Mouse (Mus musculus) heart, adult 2 months (tissue): ENCODE measurements around the gene Lrrc8d. TPM values are rescaled to one million over a fixed set of nuclear protein-coding genes. Genes with fewer than 3 reads are reported as not detected.

ENCODE experiments used
- DNase-seq, 2 experiments: peaks; one replicate each; pipeline ENCODE4 v3.0.0; 2021
- H3K27ac ChIP-seq: fragments of 200-600 bp; 2 replicates; pipeline ENCODE4 v1.8.1; 2022
- H3K27me3 ChIP-seq: fragments of 200-500 bp; 2 replicates; pipeline ENCODE4 v1.6.1; 2012; ENCODE audit warnings: mild to moderate bottlenecking, low read length, inconsistent platforms, mixed read lengths; ENCODE audit not compliant: control insufficient read depth, insufficient read depth
- H3K36me3 ChIP-seq: fragments of 200-500 bp; 2 replicates; pipeline ENCODE4 v1.6.1; 2012; ENCODE audit warnings: low read length, inconsistent platforms; ENCODE audit not compliant: control insufficient read depth, insufficient read depth
- H3K4me1 ChIP-seq: fragments of 200-500 bp; 2 replicates; pipeline ENCODE4 v1.6.1; 2011; ENCODE audit warnings: low read length; ENCODE audit not compliant: control insufficient read depth, insufficient read depth
- H3K4me3 ChIP-seq: fragments of 200-600 bp; 2 replicates; pipeline ENCODE4 v1.8.1; 2022
- H3K79me2 ChIP-seq: fragments of 200-500 bp; replicated peaks from 2 replicates; pipeline ENCODE4 v1.6.1; 2012; ENCODE audit warnings: mild to moderate bottlenecking, inconsistent platforms, low read length, moderate library complexity, mixed read lengths; ENCODE audit not compliant: control insufficient read depth, insufficient read depth
- H3K9ac ChIP-seq: fragments of 200-500 bp; 2 replicates; pipeline ENCODE4 v1.6.1; 2012; ENCODE audit warnings: low read depth, mild to moderate bottlenecking, control low read depth, inconsistent platforms, low read length, mixed read lengths
- CTCF ChIP-seq: fragments of 200-600 bp; IDR thresholded peaks from 2 replicates; pipeline ENCODE4 v1.8.1; 2022; ENCODE audit warnings: antibody characterized with exemption, mild to moderate bottlenecking, moderate library complexity
- EP300 ChIP-seq: fragments of 200-500 bp; IDR thresholded peaks from 2 replicates; pipeline ENCODE4 v1.6.1; 2011; ENCODE audit warnings: low read depth, low read length, control low read depth; ENCODE audit not compliant: insufficient read depth
- POLR2A ChIP-seq: fragments of 200-500 bp; IDR thresholded peaks from 2 replicates; pipeline ENCODE4 v1.6.1; 2011; ENCODE audit warnings: mild to moderate bottlenecking, low read depth, low read length, control low read depth; ENCODE audit not compliant: insufficient read depth
- WGBS: fragments of 180-500 bp; shearing (Covaris S2); methylation state at CpG from one replicate; pipeline ENCODE4 v1.1.7; 2018; 5-methylcytosine and 5-hydroxymethylcytosine counted together
- intact Hi-C: fragments of 180-260 bp; cut with DNase I; formaldehyde crosslinking; loops from one replicate; pipeline ENCODE4 v1.15.1; 2025
- polyA plus RNA-seq: library from polyadenylated mRNA; depleted of rRNA; stranded (reverse); fragments of >200 nt; gene quantifications from 2 replicates; pipeline ENCODE4 v1.2.3, GENCODE M21; 2012; rRNA removed
- total RNA-seq, 2 experiments: library from RNA; stranded (reverse); gene quantifications; 2 replicates each; pipeline ENCODE4 v1.2.3; 2021

Lrrc8d gene
- total and polyA plus RNA-seq, 3 experiments: 4.3 to 8.8 (median 8.0) TPM

DNA sequence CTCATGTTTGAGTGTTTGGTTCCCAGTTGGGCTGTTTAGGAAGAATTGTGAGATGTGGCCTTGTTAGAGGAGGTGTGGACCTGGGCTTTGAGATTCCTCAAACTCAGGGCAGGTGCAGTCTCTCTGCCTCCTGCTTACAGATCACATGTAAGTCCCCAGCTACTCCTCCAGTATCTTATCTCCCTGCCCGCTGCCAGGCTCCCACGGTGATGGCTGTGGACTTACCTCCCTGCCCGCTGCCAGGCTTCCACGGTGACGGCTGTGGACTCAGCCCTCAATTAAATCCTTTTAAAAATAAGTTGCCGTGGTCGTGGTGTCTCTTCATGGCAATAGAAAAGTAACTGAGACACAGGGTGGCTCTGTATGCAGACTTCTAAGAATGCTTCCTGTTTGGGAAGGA lies 173.1 kb downstream of the Lrrc8d start:
- WGBS: 42% methylated on average over 7 of the region's 7 CpGs
- Histone ChIP-seq H3K27ac (no peak overlapping the region), H3K4me3 (no peak overlapping the region), H3K27me3 (no peaks in the 10 kb centered on the region), H3K4me1 (peaks cover 2% of the 10 kb centered on the region), H3K36me3 (no peaks in the 10 kb centered on the region; the same call in 1 of the 2 replicates), H3K9ac (no peak overlapping the region), H3K79me2 (no peaks in the 10 kb centered on the region)
- no peak for DNase-seq
- intact Hi-C loops: loop anchor here (10.0 kb wide), 1 partner anchor 378 kb away; no protein-coding TSS in a partner anchor
- no peak for TF ChIP-seq CTCF
- no peak for TF ChIP-seq POLR2A
- TF ChIP-seq EP300: no peak

DNA sequence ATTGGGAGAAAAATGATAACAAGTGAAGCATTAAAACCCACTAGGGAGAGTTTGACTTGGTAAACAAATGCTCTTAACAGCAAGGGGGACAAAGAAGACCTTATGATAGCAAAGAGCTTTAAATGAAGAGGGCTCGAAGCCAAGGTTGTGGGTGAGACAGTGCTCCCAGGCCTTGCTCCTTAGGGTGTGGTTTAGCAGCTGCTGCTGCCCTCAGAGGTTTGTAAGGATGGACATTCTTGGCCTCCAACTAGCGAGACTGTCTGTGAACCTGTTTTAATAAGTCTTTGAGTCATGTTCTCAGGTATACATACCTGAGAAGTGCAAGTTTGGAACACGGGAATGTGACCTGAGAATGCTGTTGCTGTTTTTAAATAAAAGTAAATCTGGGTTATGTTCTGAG lies 174.0 kb downstream of the Lrrc8d start:
- WGBS: 73% methylated on average over 3 of the region's 3 CpGs
- Histone ChIP-seq H3K4me3 (no peak overlapping the region), H3K79me2 (no peaks in the 10 kb centered on the region), H3K27me3 (no peaks in the 10 kb centered on the region), H3K9ac (no peak overlapping the region), H3K27ac (no peak overlapping the region), H3K36me3 (peaks cover 4% of the 10 kb centered on the region), H3K4me1 (no peaks in the 10 kb centered on the region)
- intact Hi-C loops: loop anchor here (10.0 kb wide), 1 partner anchor 379 kb away; no protein-coding TSS in a partner anchor
- TF ChIP-seq CTCF (no peak), EP300 (no peak), POLR2A (no peak)
- DNase-seq: no peak

GRCm38 (mm10) chr5:105874476-105874875 lies 174.7 kb downstream of the Lrrc8d start:
- H3K79me2 ChIP-seq: peaks cover under 1% of the 10 kb centered on the region
- no peak overlapping the region for H3K9ac ChIP-seq
- intact Hi-C loops: loop anchor here (10.0 kb wide), 1 partner anchor 380 kb away; no protein-coding TSS in a partner anchor
- peaks cover 5% of the 10 kb centered on the region for H3K36me3 ChIP-seq
- TF ChIP-seq CTCF: no peak
- TF ChIP-seq EP300: no peak
- TF ChIP-seq POLR2A: no peak
- no peak overlapping the region for H3K27ac ChIP-seq
- peaks cover 2% of the 10 kb centered on the region for H3K4me1 ChIP-seq
- no peak overlapping the region for H3K4me3 ChIP-seq
- H3K27me3 ChIP-seq: no peaks in the 10 kb centered on the region
- no peak for DNase-seq
- WGBS: 99% methylated on average over 11 of the region's 11 CpGs

DNA sequence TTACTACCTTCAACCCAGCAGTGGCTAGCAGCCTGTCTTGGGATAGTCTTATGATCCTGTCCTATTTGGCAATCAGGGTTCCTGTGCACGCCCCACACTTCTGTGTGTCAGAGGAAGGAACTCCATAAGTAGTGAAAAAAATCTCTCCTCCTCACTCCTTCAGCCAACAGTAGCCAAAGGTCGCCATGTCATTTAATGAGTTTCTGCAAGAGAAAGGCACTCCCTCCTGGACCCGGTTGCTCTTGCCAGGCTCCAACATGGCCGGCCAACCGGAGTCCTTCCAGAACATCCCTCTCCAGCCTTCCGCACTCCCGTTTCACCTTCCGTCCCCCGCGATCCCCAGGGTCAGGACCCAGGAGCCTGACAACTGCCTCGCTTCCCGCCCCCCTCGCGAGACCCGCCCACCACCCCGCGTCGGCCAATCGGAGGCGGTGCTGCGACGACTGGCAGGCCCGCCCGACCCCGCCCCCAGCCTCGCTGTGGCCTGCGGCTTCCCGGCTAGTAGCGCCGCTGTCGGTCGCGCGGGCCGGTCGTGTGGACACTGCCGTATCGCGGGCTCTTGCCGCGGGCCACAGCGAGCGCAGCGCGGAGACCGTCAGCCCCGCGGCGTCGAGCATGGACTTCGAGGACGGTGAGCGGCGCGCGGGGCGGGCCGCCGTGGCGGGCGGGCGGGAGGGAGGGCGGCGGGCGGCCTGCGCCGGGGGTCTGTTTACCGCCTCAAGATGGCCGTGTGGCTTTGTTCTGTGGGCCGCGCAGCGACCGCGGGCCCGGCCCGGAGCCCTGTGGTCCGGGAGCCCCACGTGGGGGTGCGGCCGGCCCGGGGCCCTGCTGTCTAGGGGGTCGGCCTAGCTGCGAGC lies 176.5 kb downstream of the Lrrc8d start, which contains the start of gene Zfp326:
Zfp326 (plus strand) TSS at position 498 of the 857 bp plus-strand sequence.
- H3K79me2 ChIP-seq: peaks cover 4% of the 10 kb centered on the region
- peak within 1 kb of the TSS; percentile 88 for H3K27ac ChIP-seq
- peaks cover 11% of the 10 kb centered on the region for H3K36me3 ChIP-seq
- intact Hi-C loops: loop anchor here (5.0 to 10.0 kb wide), 2 partner anchors 359 to 381 kb away; partner anchors contain the start of gene Lrrc8c
- H3K9ac ChIP-seq: peak within 1 kb of the TSS; percentile 91
- H3K27me3 ChIP-seq: no peaks in the 10 kb centered on the region
- H3K4me1 ChIP-seq: peaks cover 6% of the 10 kb centered on the region
- DNase-seq: peak; percentile 93 to 94
- WGBS: under 1% methylated on average over 61 of the region's 83 CpGs
- TF ChIP-seq POLR2A: peak; percentile 63
- peak; percentile 23; the same call in 1 of the 2 replicates for TF ChIP-seq EP300
- peak; percentile 14; the same call in 1 of the 2 replicates for TF ChIP-seq CTCF
- peak within 1 kb of the TSS; percentile 84 for H3K4me3 ChIP-seq

- peak overlapping the region; percentile 84 for H3K4me3 ChIP-seq
- DNase-seq: no peak
- peak overlapping the region; percentile 88 for H3K27ac ChIP-seq
- peaks cover 9% of the 10 kb centered on the region for H3K4me1 ChIP-seq
- H3K36me3 ChIP-seq: peaks cover 16% of the 10 kb centered on the region
- H3K27me3 ChIP-seq: no peaks in the 10 kb centered on the region
- intact Hi-C loops: loop anchor here (5.0 to 10.0 kb wide), 2 partner anchors 360 to 382 kb away; partner anchors contain the start of gene Lrrc8c
- under 1% methylated on average over 46 of the region's 46 CpGs for WGBS
- H3K79me2 ChIP-seq: peaks cover 6% of the 10 kb centered on the region
- no peak for TF ChIP-seq POLR2A
- no peak for TF ChIP-seq CTCF
- no peak for TF ChIP-seq EP300
- H3K9ac ChIP-seq: peak overlapping the region; percentile 91
These were observed 177.4 kb downstream of the Lrrc8d start for GRCm38 (mm10) chr5:105876925-105877774.

Other genes starting within 250 kb of the Lrrc8d start
- 10 to 100 TPM; 19.7 to 35.5 TPM for gene Lrrc8c, start 180.6 kb upstream of the Lrrc8d start, total RNA-seq
- 23.5 and 37.5 TPM in 2 replicates for gene Lrrc8c, start 180.6 kb upstream of the Lrrc8d start, polyA plus RNA-seq
- gene Zfp326, start 176.6 kb downstream of the Lrrc8d start, total RNA-seq: 10 to 100 TPM in 1 of 2 experiments, 1 to 10 TPM in 1; 9.3 to 10.7 TPM
- 5.5 and 7.0 TPM in 2 replicates for gene Zfp326, start 176.6 kb downstream of the Lrrc8d start, polyA plus RNA-seq